Mouse (Mus musculus): Measurements from ENCODE around the gene Dnah9.

The Dnah9 gene

DNA sequence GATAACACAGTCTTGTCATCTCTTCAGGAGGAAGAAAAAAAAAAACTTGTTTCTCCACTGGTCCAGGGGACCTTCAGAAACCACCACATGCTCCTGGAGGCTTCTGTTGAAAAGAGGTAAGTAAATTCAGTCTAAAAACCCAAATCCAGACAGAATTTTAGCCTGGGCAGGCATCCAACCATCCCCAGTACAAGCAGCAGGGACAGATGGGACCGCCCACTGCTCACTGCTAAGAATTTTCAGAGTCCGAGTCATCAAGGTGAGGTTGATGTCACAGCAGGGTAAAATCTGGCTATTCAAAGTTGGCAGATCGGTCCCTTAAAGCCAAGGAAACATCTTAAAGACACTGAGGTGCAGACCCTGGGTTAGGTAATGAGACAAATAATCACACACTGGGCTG lies 366.5 kb downstream of the Dnah9 start:
- DNase-seq (ENCODE audit: extremely low read depth, insufficient read length, low spot score) = no peak

DNA sequence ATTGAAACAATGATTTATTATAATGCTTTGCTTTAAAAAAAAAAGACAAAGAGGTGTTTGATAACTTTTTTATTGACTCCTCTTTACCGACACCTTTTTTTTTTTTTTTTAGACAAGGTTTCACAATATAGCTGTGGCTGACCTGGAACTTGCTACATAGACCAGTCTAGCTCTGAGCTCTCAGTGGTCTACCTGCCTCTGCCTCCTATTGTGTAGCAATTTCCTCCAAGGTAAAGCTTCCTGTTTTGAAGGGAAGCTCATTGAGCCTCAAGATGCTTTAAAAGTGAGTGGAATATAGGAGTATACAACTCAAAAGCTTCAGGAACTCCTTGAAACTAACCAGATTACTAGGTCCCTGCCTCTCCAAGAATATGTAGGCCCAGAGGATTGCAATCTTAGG lies 372.5 kb downstream of the Dnah9 start:
- no peak for DNase-seq (ENCODE audit: extremely low read depth, insufficient read length, low spot score)

- DNase-seq (ENCODE audit: extremely low read depth, insufficient read length, low spot score) = no peak
These were observed 373.7 kb downstream of the Dnah9 start for GRCm38 (mm10) chr11:65794428-65795219.

- peak; percentile 99 for DNase-seq (ENCODE audit: extremely low read depth, insufficient read length, low spot score)
These were observed 380.2 kb downstream of the Dnah9 start, which contains the start of gene Map2k4 for GRCm38 (mm10) chr11:65788154-65788553. TSS of gene Map2k4 (minus strand) at chr11:65788297.

GRCm38 (mm10) chr11:65787421-65788151 lies 380.8 kb downstream of the Dnah9 start:
- peak; percentile 49 for DNase-seq (ENCODE audit: extremely low read depth, insufficient read length, low spot score)

DNA sequence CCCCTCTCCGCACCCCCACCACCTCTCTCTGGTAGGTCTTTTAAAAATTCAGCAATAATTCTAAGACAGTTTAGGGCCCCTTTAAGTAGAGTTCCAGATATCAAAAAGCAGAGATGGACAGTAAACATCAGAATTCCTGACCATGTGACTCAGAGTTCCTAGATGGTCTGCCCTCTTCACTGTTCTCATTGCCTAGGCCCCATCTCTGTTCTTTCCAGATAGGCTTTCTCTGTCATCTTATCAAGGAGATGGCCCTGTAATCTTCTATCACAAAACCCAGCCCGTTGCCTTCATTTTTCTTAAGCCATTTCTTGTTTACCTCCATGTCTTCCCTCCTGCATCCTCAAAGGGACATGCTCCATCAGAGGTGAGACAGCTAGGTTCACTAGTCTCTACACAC lies 382.2 kb downstream of the Dnah9 start:
- DNase-seq (ENCODE audit: extremely low read depth, insufficient read length, low spot score) = no peak

DNA sequence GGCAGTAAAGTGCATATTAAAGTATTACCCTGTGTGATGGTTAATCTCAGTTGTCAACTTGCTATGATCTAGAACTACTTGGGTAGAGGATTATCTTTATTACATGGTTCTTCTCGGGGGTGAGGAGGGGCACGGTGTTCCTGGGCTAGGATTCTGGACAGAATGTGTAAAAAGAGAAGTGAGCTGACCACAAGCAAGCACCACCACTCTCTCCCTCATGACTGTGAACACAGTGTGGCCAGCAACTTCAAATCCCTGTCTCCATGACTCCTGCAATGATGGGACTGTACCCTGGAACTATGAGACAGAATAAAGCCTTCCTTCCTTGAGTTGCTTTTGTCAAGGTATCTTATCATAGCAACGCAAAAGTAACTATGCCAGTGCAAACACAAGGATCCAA lies 386.8 kb downstream of the Dnah9 start:
- no peak for DNase-seq (ENCODE audit: extremely low read depth, insufficient read length, low spot score)
